Mouse (Mus musculus) embryonic facial prominence, embryonic 12.5 days (tissue): ENCODE data around the gene Ccdc89. TPM values are rescaled to one million over a fixed set of nuclear protein-coding genes. Genes with fewer than 3 reads are reported as not detected.

ENCODE experiments used
- ATAC-seq: fragments of 200-750 bp; cut with Nextera tagmentation; 2 replicates; pipeline ENCODE4 v1.8.0; 2017; ENCODE audit not compliant: insufficient number of reproducible peaks, insufficient read depth, low FRiP score, low TSS enrichment
- H3K27ac ChIP-seq: fragments of 300-500 bp; sonication (generic); 2 replicates; pipeline ENCODE4 v1.5.1; 2016; ENCODE audit warnings: mild to moderate bottlenecking
- H3K27me3 ChIP-seq: fragments of 300-500 bp; sonication (generic); 2 replicates; pipeline ENCODE4 v1.6.1; 2016; ENCODE audit warnings: mild to moderate bottlenecking, moderate library complexity
- H3K36me3 ChIP-seq: fragments of 300-500 bp; sonication (generic); 2 replicates; pipeline ENCODE4 v1.6.1; 2016; ENCODE audit warnings: mild to moderate bottlenecking
- H3K4me1 ChIP-seq: fragments of 300-500 bp; sonication (generic); 2 replicates; pipeline ENCODE4 v1.6.1; 2016
- H3K4me2 ChIP-seq: fragments of 300-500 bp; sonication (generic); replicated peaks from 2 replicates; pipeline ENCODE4 v1.6.1; 2016; ENCODE audit warnings: mild to moderate bottlenecking, moderate library complexity
- H3K4me3 ChIP-seq: fragments of 300-500 bp; sonication (generic); 2 replicates; pipeline ENCODE4 v1.5.1; 2016; ENCODE audit warnings: mild to moderate bottlenecking
- H3K9ac ChIP-seq: fragments of 300-500 bp; sonication (generic); 2 replicates; pipeline ENCODE4 v1.6.1; 2016; ENCODE audit warnings: mild to moderate bottlenecking, moderate library complexity
- H3K9me3 ChIP-seq: fragments of 300-500 bp; sonication (generic); 2 replicates; pipeline ENCODE4 v1.6.1; 2016; ENCODE audit warnings: mild to moderate bottlenecking, moderate library complexity
- WGBS: fragments of 180-500 bp; shearing (Covaris S2); methylation state at CpG from one replicate; pipeline ENCODE4 v1.1.7; 2016; 5-methylcytosine and 5-hydroxymethylcytosine counted together
- polyA plus RNA-seq: library from polyadenylated mRNA; unstranded; fragments of >200 nt; fragmentation: Nextera tagmentation; extraction: Ambion mirVana; gene quantifications from 2 replicates; pipeline ENCODE4 v1.2.1, GENCODE M21; 2016

Ccdc89 gene
- polyA plus RNA-seq, 1 experiment from 2014 or later = 2.7 TPM

DNA sequence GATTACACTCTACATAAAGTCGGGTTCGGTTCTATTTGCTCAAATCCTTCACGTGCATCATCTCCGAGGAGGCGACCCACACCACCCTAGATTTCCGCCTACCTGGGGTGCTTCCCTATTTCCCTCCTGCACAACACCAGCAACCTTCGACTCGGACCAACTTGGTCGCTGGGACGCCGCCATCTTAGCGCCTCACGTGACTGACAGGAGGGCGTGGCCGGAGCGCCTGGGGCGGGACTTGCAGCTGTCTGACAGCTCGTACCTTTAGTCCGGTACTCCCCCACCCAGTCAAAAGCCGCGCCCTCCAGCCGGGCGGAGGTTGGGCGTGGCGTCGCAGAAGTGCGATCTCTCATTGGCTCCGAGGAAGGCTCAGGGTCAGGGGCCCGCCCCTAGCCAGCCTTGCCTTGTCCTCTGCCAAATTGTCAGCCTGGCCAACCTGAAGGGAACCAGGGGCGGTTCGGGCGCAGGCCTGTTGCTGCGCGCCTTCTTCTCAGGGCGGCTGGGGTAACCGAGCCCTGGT, 49.5 kb downstream of the Ccdc89 start, which contains the start of gene Tmem126b:
Gene Tmem126b (minus strand): TSS at position 209 of the 520 bp plus-strand sequence.
- Histone ChIP-seq H3K4me2 (peak within 1 kb of the TSS; percentile 72), H3K27ac (0 out of 2 replicates have a peak within 1 kb of the TSS, but pooled peaks have one; percentile 41), H3K27me3 (no peaks in the 10 kb centered on the region), H3K36me3 (no peaks in the 10 kb centered on the region), H3K4me3 (peak within 1 kb of the TSS; percentile 64), H3K9ac (peak within 1 kb of the TSS; percentile 63), H3K9me3 (no peaks in the 10 kb centered on the region), H3K4me1 (peaks cover 5% of the 10 kb centered on the region)
- ATAC-seq = peak; percentile 100
- WGBS = under 1% methylated on average over 36 of the region's 36 CpGs

DNA sequence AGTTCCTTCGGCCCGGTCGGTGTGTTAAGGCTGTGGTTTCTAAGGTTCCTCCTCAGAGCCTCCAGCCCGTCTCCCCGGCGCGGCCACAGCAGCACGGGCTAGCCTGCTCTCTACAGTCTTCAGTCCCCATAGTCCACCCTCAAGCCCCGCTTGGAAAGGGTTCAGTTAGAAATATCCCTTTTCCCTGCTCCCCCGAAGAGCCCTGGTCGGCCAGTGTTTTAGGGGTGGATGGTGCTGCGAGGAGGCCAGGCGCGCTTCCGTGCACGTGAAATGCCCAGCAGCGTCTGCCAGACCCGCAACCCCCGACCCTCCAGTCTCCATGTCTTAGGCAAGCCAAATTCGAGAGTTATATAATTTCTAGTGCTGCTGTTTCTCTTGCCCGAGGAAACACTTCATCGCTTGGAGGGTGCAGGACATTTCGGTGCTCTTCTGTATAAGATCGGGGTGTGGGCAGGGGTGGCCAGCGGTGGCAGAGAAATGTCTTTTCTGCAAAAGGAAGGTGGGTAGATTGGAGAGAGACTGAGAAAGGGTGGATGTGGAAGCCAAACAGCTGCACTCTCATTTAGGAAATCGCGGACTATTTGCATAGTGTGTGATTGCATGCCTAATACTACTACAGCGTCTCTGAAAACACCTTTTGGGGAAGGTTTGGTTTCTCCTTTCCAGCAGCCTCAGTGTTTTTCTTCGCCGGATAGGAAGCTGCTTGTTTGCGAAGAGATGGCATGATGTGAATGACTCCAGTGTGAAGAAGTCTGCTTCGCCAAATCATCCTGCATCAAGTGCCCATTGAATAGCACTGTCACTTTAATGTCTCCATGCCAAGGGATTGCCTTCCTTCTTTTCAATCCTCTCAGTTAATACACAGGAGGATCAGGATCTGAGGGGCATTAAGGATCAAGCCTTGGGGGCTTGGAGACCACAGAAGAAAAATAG, 50.2 kb downstream of the Ccdc89 start, which contains the start of gene Dlg2:
Gene Dlg2 (plus strand): TSS at position 360 of the 933 bp plus-strand sequence.
- no peaks in the 10 kb centered on the region for H3K36me3 ChIP-seq
- no peaks in the 10 kb centered on the region for H3K27me3 ChIP-seq
- H3K9me3 ChIP-seq = no peaks in the 10 kb centered on the region
- under 1% methylated on average over 32 of the region's 32 CpGs for WGBS
- peak within 1 kb of the TSS; percentile 63 for H3K9ac ChIP-seq
- no peak for ATAC-seq
- H3K4me2 ChIP-seq = peak within 1 kb of the TSS; percentile 72
- H3K27ac ChIP-seq = 0 out of 2 replicates have a peak within 1 kb of the TSS, but pooled peaks have one; percentile 41
- peak within 1 kb of the TSS; percentile 64 for H3K4me3 ChIP-seq
- peaks cover 5% of the 10 kb centered on the region for H3K4me1 ChIP-seq

Other genes with a start within 250 kb of the Ccdc89 start
- gene Ccdc83, start 160.8 kb upstream of the Ccdc89 start, polyA plus RNA-seq = not detected in 2 replicates
- 7.4 and 8.9 TPM in 2 replicates for gene Sytl2, start 124.3 kb upstream of the Ccdc89 start, polyA plus RNA-seq
- gene Crebzf, start 16.2 kb downstream of the Ccdc89 start, polyA plus RNA-seq = 68.9 and 69.0 TPM in 2 replicates
- 105 and 110 TPM in 2 replicates for gene Tmem126a, start 30.7 kb downstream of the Ccdc89 start, polyA plus RNA-seq
- gene Tmem126b, start 49.4 kb downstream of the Ccdc89 start, polyA plus RNA-seq = 40.5 and 42.4 TPM in 2 replicates
- 7.4 and 11.0 TPM in 2 replicates for gene Dlg2, start 50.1 kb downstream of the Ccdc89 start, polyA plus RNA-seq